26 mouse cellular contexts compared by ENCODE assay signal in the genomic region with DNA sequence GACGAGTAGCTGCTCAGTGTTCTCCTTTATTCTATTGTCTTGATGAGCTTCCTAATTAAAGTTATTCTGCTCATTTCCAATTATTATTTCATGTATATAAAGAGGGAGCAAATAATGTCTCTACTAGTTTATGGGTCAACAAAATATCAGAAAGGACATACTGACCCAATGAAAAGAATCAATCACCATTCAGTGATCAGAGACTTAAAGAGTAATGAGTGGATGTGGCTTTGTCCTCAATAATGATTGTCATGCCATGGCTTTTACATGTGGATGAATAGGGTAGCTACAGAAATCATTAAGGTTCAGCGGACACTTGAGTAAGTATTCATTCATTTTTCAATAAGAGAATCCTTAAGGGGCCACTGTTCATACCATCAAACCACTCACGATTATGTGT.
"Had no signal": no experiment of that assay in that cellular context is flagged by ENCODE, and none has a peak within 500 bp of the region (broad histone marks: within the 10 kb centered on the region; RNA-seq: fewer than 3 reads in every experiment).

No protein-coding gene starts in this region.

- H3K27me3 ChIP-seq: heart, embryonic 13.5 days; heart, embryonic 15.5 days; hindbrain, embryonic 13.5 days; hindbrain, embryonic 15.5 days; kidney, embryonic 15.5 days; limb, embryonic 13.5 days; limb, embryonic 15.5 days; liver, embryonic 12.5 days had no signal

- H3K4me3 ChIP-seq: gastrocnemius, adult 2 months; heart, adult 2 months; heart, embryonic 13.5 days; heart, embryonic 15.5 days; hindbrain, embryonic 13.5 days; hindbrain, embryonic 15.5 days; kidney, embryonic 15.5 days; left cerebral cortex, adult 2 months; limb, embryonic 13.5 days; limb, embryonic 15.5 days; liver, embryonic 12.5 days had no signal

- H3K36me3 ChIP-seq: heart, embryonic 13.5 days; heart, embryonic 15.5 days; hindbrain, embryonic 13.5 days; hindbrain, embryonic 15.5 days; kidney, embryonic 15.5 days; limb, embryonic 13.5 days; limb, embryonic 15.5 days; liver, embryonic 12.5 days had no signal

- H3K4me1 ChIP-seq: heart, embryonic 13.5 days; heart, embryonic 15.5 days; hindbrain, embryonic 13.5 days; hindbrain, embryonic 15.5 days; kidney, embryonic 15.5 days; limb, embryonic 13.5 days; limb, embryonic 15.5 days; liver, embryonic 12.5 days had no signal

- H3K9ac ChIP-seq: heart, embryonic 13.5 days; heart, embryonic 15.5 days; hindbrain, embryonic 13.5 days; hindbrain, embryonic 15.5 days; kidney, embryonic 15.5 days; limb, embryonic 13.5 days; limb, embryonic 15.5 days; liver, embryonic 12.5 days; liver, embryonic 14.5 days had no signal

- H3K4me2 ChIP-seq: heart, embryonic 11.5 days; heart, embryonic 13.5 days; heart, embryonic 15.5 days; hindbrain, embryonic 13.5 days; hindbrain, embryonic 15.5 days; kidney, embryonic 15.5 days; limb, embryonic 13.5 days; limb, embryonic 15.5 days; liver, embryonic 12.5 days had no signal

- H3K27ac ChIP-seq: gastrocnemius, adult 2 months; heart, adult 2 months; heart, embryonic 13.5 days; heart, embryonic 15.5 days; hindbrain, embryonic 13.5 days; hindbrain, embryonic 15.5 days; hindbrain, postnatal 0 days; kidney, embryonic 15.5 days; kidney, postnatal 0 days; left cerebral cortex, adult 2 months; limb, embryonic 13.5 days; limb, embryonic 15.5 days; liver, embryonic 12.5 days; liver, embryonic 14.5 days had no signal

- ATAC-seq: hindbrain, postnatal 0 days; intestine, embryonic 16.5 days; liver, embryonic 12.5 days had no signal

- H3K9me3 ChIP-seq: heart, embryonic 13.5 days; heart, embryonic 15.5 days; hindbrain, embryonic 13.5 days; hindbrain, embryonic 15.5 days; kidney, embryonic 15.5 days; limb, embryonic 13.5 days; limb, embryonic 15.5 days; liver, embryonic 12.5 days had no signal

- DNase-seq: gastrocnemius, adult 2 months; gastrocnemius, postnatal 10 days; gastrocnemius, postnatal 25 days; heart, adult 2 months; heart, postnatal 14 days; heart, postnatal 36 days; kidney, adult 11 months; kidney, adult 2 months; kidney, adult 9 months; kidney, postnatal 14 days; kidney, postnatal 36 days; left cerebral cortex, postnatal 4 days had no signal
